Mouse (Mus musculus): ENCODE measurements around the gene Rora. TPM values are rescaled to one million over a fixed set of nuclear protein-coding genes. Genes with fewer than 3 reads are reported as not detected.

Rora gene
- polyA plus RNA-seq, 1 experiment from 2014 or later: 23.1 TPM

DNA sequence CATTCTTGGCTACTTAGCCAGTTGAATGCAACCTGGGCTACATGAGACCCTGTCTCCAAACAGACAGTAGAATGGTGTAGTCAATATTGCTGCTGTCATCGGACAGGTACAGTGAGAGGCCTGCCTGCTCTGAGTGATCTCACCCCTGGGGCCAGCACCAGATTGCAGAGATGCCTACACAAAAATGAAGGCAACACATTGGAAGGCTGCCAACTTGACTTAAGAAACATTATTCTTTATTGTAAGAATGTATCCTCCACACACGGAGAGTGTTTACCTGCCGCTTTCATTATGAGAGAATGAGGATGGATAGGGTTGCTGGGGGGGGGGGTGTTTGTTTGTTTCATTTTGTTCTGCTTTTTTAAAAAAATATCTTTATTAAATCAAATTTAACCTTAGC, 592.6 kb downstream of the Rora start:
- no peak overlapping the region for H3K4me2 ChIP-seq (ENCODE audit: low read depth, low read length)
- no peak for ATAC-seq

DNA sequence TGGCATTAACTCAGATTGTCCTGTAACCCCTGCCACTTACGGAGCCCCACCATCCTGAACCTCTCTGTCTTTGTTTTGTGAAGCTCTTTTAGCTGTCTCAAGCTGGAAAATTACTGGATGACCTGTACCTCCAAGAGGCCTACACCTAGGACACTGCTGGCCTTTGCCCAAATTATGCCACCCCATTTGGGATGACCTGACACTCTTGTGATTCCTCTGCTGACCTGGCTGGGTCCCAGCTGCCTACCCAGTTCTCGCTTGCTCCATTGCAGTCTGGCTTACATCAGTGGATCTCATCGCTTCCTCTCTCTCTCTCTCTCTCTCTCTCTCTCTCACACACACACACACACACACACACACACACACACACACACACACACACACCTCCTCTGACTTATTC, 596.0 kb downstream of the Rora start:
- Histone ChIP-seq H3K4me2 (ENCODE audit: low read depth, low read length) (no peak overlapping the region), H3K4me1 (ENCODE audit: insufficient read depth) (no peaks in the 10 kb centered on the region), H3K4me3 (ENCODE audit: low read depth, low read length) (no peak overlapping the region), H3K9ac (replicated peaks) (no peak overlapping the region), H3K27ac (ENCODE audit: low read depth) (no peak overlapping the region), H3K9me3 (ENCODE audit: low read length) (no peaks in the 10 kb centered on the region), H3K36me3 (replicated peaks; ENCODE audit: insufficient read depth, low read length) (no peaks in the 10 kb centered on the region), H3K27me3 (ENCODE audit: insufficient read depth, low read length) (no peaks in the 10 kb centered on the region)
- no peak for ATAC-seq
- no peak for DNase-seq
- whole genome bisulfite sequencing (ENCODE audit: insufficient replicate concordance): 83% methylated on average over 3 of the region's 3 CpGs
- TF ChIP-seq EP300 (IDR thresholded peaks at IDR 0.05; ENCODE audit: low read depth) (no peak), CTCF (IDR thresholded peaks at IDR 0.05; ENCODE audit: low read depth) (no peak)

More for the DNA sequence above, 592.6 kb downstream of the Rora start:
- 75% methylated on average over 3 of the region's 3 CpGs for WGBS (ENCODE audit: insufficient replicate concordance)
- Histone ChIP-seq H3K27me3 (ENCODE audit: insufficient read depth, low read length) (no peaks in the 10 kb centered on the region), H3K36me3 (replicated peaks; ENCODE audit: insufficient read depth, low read length) (no peaks in the 10 kb centered on the region), H3K9me3 (ENCODE audit: low read length) (no peaks in the 10 kb centered on the region), H3K9ac (replicated peaks) (no peak overlapping the region), H3K4me1 (ENCODE audit: insufficient read depth) (0 out of 2 replicates have a peak, but pooled peaks cover 2% of the 10 kb centered on the region), H3K4me3 (ENCODE audit: low read depth, low read length) (no peak overlapping the region), H3K27ac (ENCODE audit: low read depth) (no peak overlapping the region)
- TF ChIP-seq EP300 (IDR thresholded peaks at IDR 0.05; ENCODE audit: low read depth) (no peak), CTCF (IDR thresholded peaks at IDR 0.05; ENCODE audit: low read depth) (no peak)
- DNase-seq: no peak

- H3K4me1 ChIP-seq (ENCODE audit: insufficient read depth): no peaks in the 10 kb centered on the region
- no peaks in the 10 kb centered on the region for H3K9me3 ChIP-seq (ENCODE audit: low read length)
- no peak overlapping the region for H3K4me2 ChIP-seq (ENCODE audit: low read depth, low read length)
- H3K9ac ChIP-seq (replicated peaks): no peak overlapping the region
- ATAC-seq (no peak), DNase-seq (no peak)
- no peak overlapping the region for H3K27ac ChIP-seq (ENCODE audit: low read depth)
- H3K36me3 ChIP-seq (replicated peaks; ENCODE audit: insufficient read depth, low read length): no peaks in the 10 kb centered on the region
- TF ChIP-seq CTCF (IDR thresholded peaks at IDR 0.05; ENCODE audit: low read depth) (no peak), EP300 (IDR thresholded peaks at IDR 0.05; ENCODE audit: low read depth) (no peak)
- 89% methylated on average over 8 of the region's 8 CpGs for WGBS (ENCODE audit: insufficient replicate concordance)
- no peak overlapping the region for H3K4me3 ChIP-seq (ENCODE audit: low read depth, low read length)
- no peaks in the 10 kb centered on the region for H3K27me3 ChIP-seq (ENCODE audit: insufficient read depth, low read length)
Observed at GRCm38 (mm10) chr9:69250326-69250725, 596.7 kb downstream of the Rora start.

DNA sequence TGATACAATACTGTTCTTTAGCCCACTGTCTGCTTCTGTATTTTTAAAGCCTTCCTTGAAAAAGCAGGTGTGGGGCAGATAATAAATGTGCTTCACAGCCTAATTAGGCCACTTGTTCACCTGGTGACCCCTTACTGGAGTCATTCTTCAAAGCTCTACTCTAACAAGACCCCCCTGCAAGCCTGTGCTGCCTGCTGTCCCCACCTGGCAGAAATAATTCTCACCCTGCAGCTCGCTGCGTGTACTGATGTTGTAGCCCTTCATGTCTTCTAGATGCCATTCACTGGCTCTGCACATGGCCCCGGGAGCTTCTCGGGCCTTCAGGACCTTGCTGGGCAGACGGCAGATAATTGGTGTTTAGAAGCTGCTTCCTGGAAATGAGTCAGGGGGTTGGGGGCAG, 604.9 kb downstream of the Rora start:
- no peak overlapping the region for H3K27ac ChIP-seq (ENCODE audit: low read depth)
- H3K4me1 ChIP-seq (ENCODE audit: insufficient read depth): no peaks in the 10 kb centered on the region
- 80% methylated on average over 5 of the region's 5 CpGs for whole genome bisulfite sequencing (ENCODE audit: insufficient replicate concordance)
- no peak overlapping the region for H3K4me2 ChIP-seq (ENCODE audit: low read depth, low read length)
- no peak for DNase-seq
- no peak for TF ChIP-seq CTCF (IDR thresholded peaks at IDR 0.05; ENCODE audit: low read depth)
- no peak for TF ChIP-seq EP300 (IDR thresholded peaks at IDR 0.05; ENCODE audit: low read depth)
- no peaks in the 10 kb centered on the region for H3K36me3 ChIP-seq (replicated peaks; ENCODE audit: insufficient read depth, low read length)
- ATAC-seq: no peak
- no peaks in the 10 kb centered on the region for H3K27me3 ChIP-seq (ENCODE audit: insufficient read depth, low read length)
- no peak overlapping the region for H3K9ac ChIP-seq (replicated peaks)
- H3K9me3 ChIP-seq (ENCODE audit: low read length): no peaks in the 10 kb centered on the region
- no peak overlapping the region for H3K4me3 ChIP-seq (ENCODE audit: low read depth, low read length)

DNA sequence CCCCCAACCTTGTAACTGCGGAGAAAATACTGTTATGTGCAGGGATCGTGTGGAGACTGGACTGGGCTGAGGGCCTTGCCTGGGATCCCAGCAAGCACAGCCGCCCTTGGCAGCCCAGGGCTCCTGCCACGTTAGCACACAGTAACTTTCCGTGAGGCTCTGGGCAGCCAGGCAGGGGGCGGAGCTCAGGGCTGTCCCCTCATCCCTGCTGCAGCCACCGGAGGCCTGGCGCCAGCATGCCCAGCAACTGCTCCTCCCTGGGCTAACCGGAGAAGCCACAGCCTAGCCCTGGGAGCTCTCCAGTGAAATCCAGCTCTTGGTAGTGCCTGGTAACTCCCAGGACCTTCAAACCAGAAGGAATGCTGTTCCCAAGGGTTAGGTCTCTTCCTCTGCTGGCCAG, 605.8 kb downstream of the Rora start:
- no peak overlapping the region for H3K27ac ChIP-seq (ENCODE audit: low read depth)
- H3K36me3 ChIP-seq (replicated peaks; ENCODE audit: insufficient read depth, low read length): no peaks in the 10 kb centered on the region
- H3K27me3 ChIP-seq (ENCODE audit: insufficient read depth, low read length): no peaks in the 10 kb centered on the region
- no peaks in the 10 kb centered on the region for H3K4me1 ChIP-seq (ENCODE audit: insufficient read depth)
- H3K9me3 ChIP-seq (ENCODE audit: low read length): no peaks in the 10 kb centered on the region
- H3K9ac ChIP-seq (replicated peaks): no peak overlapping the region
- 31% methylated on average over 9 of the region's 9 CpGs for WGBS (ENCODE audit: insufficient replicate concordance)
- H3K4me3 ChIP-seq (ENCODE audit: low read depth, low read length): no peak overlapping the region
- no peak for TF ChIP-seq EP300 (IDR thresholded peaks at IDR 0.05; ENCODE audit: low read depth)
- TF ChIP-seq CTCF (IDR thresholded peaks at IDR 0.05; ENCODE audit: low read depth): no peak
- H3K4me2 ChIP-seq (ENCODE audit: low read depth, low read length): no peak overlapping the region
- no peak for ATAC-seq
- peak; percentile 43 for DNase-seq

DNA sequence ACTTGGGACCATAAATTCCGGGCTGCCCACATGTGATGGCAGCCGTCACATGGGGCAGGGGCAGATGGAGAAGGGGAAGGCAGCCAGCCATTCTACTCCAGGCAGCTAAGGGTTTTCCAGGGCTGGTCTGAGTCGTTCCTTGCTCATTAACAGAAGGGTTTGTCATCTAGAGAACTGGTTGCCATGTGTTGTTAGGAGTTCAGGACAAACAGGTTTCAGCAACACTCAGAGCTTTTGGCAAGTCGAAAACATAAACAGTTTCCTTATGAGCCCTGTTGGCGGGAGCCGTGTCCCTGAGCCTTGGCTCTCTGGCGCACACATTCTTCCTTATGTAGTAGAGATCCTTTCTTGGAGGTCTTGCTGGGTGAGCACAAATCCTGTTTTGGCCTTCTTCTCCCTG, 611.6 kb downstream of the Rora start:
- ATAC-seq: no peak
- no peak overlapping the region for H3K4me3 ChIP-seq (ENCODE audit: low read depth, low read length)
- DNase-seq: no peak
- WGBS (ENCODE audit: insufficient replicate concordance): 73% methylated on average over 7 of the region's 7 CpGs
- no peak overlapping the region for H3K4me2 ChIP-seq (ENCODE audit: low read depth, low read length)
- H3K27me3 ChIP-seq (ENCODE audit: insufficient read depth, low read length): no peaks in the 10 kb centered on the region
- no peak for TF ChIP-seq EP300 (IDR thresholded peaks at IDR 0.05; ENCODE audit: low read depth)
- no peak overlapping the region for H3K27ac ChIP-seq (ENCODE audit: low read depth)
- no peaks in the 10 kb centered on the region for H3K9me3 ChIP-seq (ENCODE audit: low read length)
- no peaks in the 10 kb centered on the region for H3K36me3 ChIP-seq (replicated peaks; ENCODE audit: insufficient read depth, low read length)
- H3K9ac ChIP-seq (replicated peaks): no peak overlapping the region
- no peaks in the 10 kb centered on the region for H3K4me1 ChIP-seq (ENCODE audit: insufficient read depth)

DNA sequence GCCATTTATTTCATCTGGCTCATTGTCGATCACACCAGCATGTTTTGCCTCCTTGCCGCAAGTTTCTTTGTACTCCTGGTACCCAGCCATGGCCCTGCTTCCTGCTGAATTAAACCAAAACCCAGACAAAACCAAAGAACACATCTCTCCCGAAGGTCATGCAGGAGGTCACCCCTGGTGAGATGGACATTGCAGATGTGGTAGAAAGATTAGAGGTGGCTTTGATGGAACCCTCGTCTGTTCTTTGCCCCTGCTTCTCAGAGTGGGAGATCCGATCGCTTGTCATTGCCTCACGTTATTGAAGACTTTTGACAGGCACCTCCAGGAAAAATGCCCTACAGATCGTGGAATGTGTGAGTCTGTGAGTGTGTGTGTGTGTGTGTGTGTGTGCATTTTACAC, 616.8 kb downstream of the Rora start:
- 72% methylated on average over 8 of the region's 8 CpGs for WGBS (ENCODE audit: insufficient replicate concordance)
- H3K27ac ChIP-seq (ENCODE audit: low read depth): no peak overlapping the region
- no peaks in the 10 kb centered on the region for H3K36me3 ChIP-seq (replicated peaks; ENCODE audit: insufficient read depth, low read length)
- no peak overlapping the region for H3K4me2 ChIP-seq (ENCODE audit: low read depth, low read length)
- no peak overlapping the region for H3K4me3 ChIP-seq (ENCODE audit: low read depth, low read length)
- H3K9me3 ChIP-seq (ENCODE audit: low read length): no peaks in the 10 kb centered on the region
- no peaks in the 10 kb centered on the region for H3K27me3 ChIP-seq (ENCODE audit: insufficient read depth, low read length)
- TF ChIP-seq EP300 (IDR thresholded peaks at IDR 0.05; ENCODE audit: low read depth): no peak
- TF ChIP-seq CTCF (IDR thresholded peaks at IDR 0.05; ENCODE audit: low read depth): no peak
- no peak overlapping the region for H3K9ac ChIP-seq (replicated peaks)
- ATAC-seq (no peak), DNase-seq (no peak)
- H3K4me1 ChIP-seq (ENCODE audit: insufficient read depth): no peaks in the 10 kb centered on the region
